Mouse (Mus musculus): ENCODE results near the gene Mmd.

- TF ChIP-seq CTCF (IDR thresholded peaks at IDR 0.05; ENCODE audit: low read depth): no peak
- TF ChIP-seq EP300 (IDR thresholded peaks at IDR 0.05; ENCODE audit: low read depth): no peak
These were observed 65.3 kb downstream of the Mmd start for GRCm38 (mm10) chr11:90314606-90315005.
